Mouse (Mus musculus) induced T-regulatory cell, adult 2 months (primary cell): ENCODE data around the gene Syvn1.

ENCODE experiments used
- DNase-seq: peaks from one replicate; pipeline ENCODE4 v3.0.0-alpha.2; 2012; ENCODE audit warnings: low read depth

The Syvn1 gene

GRCm38 (mm10) chr19:6068951-6069350 is 22.6 kb downstream of the Syvn1 start:
- DNase-seq: peak; percentile 46

GRCm38 (mm10) chr19:6069851-6070250 is 23.5 kb downstream of the Syvn1 start:
- no peak for DNase-seq

- DNase-seq: peak; percentile 53
Measured at GRCm38 (mm10) chr19:6070571-6071250, 24.3 kb downstream of the Syvn1 start.

GRCm38 (mm10) chr19:6071261-6071660 is 24.9 kb downstream of the Syvn1 start:
- no peak for DNase-seq

GRCm38 (mm10) chr19:6073889-6074288 is 27.5 kb downstream of the Syvn1 start:
- no peak for DNase-seq

GRCm38 (mm10) chr19:6076564-6077393 is 30.4 kb downstream of the Syvn1 start, which contains the start of gene Vps51:
Gene Vps51, minus strand, starts transcription at chr19:6077231.
- peak; percentile 96 for DNase-seq

GRCm38 (mm10) chr19:6079983-6080480 is 33.7 kb downstream of the Syvn1 start, which contains the start of gene Tmem262:
Gene Tmem262, plus strand, starts transcription at chr19:6080033.
- DNase-seq: no peak

GRCm38 (mm10) chr19:6082156-6082555 is 35.8 kb downstream of the Syvn1 start, which contains the start of gene Gm28374:
Gene Gm28374, minus strand, starts transcription at chr19:6082256.
- DNase-seq: no peak

- DNase-seq: peak; percentile 99
Measured at GRCm38 (mm10) chr19:6084478-6085248, 38.3 kb downstream of the Syvn1 start, which contains the start of the genes Zfpl1 and Cdca5. Gene Zfpl1, minus strand, starts transcription at chr19:6084956. Gene Cdca5, plus strand, starts transcription at chr19:6084983.

GRCm38 (mm10) chr19:6085417-6085879 is 39.1 kb downstream of the Syvn1 start:
- peak; percentile 92 for DNase-seq

- DNase-seq: no peak
Measured at GRCm38 (mm10) chr19:6088841-6089240, 42.5 kb downstream of the Syvn1 start.

- DNase-seq: no peak
Measured at GRCm38 (mm10) chr19:6094119-6094518, 47.7 kb downstream of the Syvn1 start, which contains the start of gene AC131692.1. Gene AC131692.1, plus strand, starts transcription at chr19:6094419.

GRCm38 (mm10) chr19:6097847-6098246 is 51.5 kb downstream of the Syvn1 start:
- no peak for DNase-seq

- DNase-seq: no peak
Measured at GRCm38 (mm10) chr19:6101186-6101585, 54.8 kb downstream of the Syvn1 start.

GRCm38 (mm10) chr19:6102169-6102853 is 55.9 kb downstream of the Syvn1 start:
- DNase-seq: no peak
